Mouse (Mus musculus) NIH3T3 (cell line): ENCODE measurements around the gene Lrrc58.

Source experiments
- DNase-seq: peaks from one replicate; pipeline ENCODE4 v3.0.0-alpha.2; 2012; ENCODE audit warnings: low read depth

Gene Lrrc58

DNA sequence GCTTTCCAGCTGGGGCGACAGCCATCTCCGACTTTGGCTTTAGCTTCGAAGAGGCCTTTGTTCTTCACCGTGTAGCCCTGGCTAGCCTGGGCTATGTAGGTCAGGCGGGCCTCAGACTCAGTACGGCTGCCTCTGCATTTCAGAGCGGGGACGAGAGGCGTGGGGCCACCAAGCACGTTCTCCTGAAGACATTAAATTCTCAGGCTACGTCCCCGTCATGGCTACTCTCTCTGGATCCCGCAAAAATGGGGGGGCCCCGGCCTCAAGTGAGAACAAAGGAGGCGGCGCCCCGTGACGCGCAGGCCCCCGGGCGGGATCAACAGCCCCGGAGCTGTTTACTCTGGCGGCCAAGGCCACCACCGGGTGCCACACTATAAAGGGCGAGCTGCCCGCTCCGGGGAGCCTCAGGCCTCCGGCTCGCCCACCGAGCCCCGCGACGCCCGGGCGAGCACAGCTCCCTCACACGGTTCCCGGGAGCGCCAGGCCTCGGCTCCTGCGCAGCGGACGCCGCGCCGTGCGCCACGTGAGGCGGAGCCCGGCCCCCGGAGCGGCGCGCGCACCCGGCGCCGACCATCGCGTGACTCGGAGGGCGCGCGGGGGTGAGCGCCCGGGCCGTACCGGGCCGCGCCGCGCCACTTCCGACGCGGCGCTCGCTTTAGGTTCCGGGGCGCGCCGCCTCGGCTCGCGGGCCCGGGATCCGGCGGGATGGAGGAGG, at the start of gene Lrrc58:
Gene Lrrc58 (plus strand): TSS at position 599 of the 715 bp plus-strand sequence.
- DNase-seq = peak; percentile 92

DNA sequence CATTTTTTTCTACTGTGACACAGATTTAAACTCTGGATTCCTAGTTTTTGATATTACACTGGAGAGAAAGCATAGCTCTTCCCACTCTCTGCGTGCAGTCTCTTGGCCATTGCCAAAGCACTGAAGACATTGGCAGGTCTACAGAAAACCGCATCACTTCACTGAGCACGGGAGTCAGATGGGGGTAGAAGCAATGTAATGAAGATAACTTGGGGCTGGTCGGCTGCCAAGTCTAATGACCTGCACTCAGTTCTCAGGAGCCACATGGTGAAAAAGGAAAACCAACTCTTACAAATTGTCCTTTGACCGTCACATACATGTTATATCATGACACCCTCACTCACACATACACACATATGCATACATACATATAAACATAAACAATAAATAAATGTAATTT, 44.2 kb upstream of the Lrrc58 start:
- peak; percentile 37 for DNase-seq

GRCm38 (mm10) chr16:37824778-37825505, 43.2 kb upstream of the Lrrc58 start:
- no peak for DNase-seq

DNA sequence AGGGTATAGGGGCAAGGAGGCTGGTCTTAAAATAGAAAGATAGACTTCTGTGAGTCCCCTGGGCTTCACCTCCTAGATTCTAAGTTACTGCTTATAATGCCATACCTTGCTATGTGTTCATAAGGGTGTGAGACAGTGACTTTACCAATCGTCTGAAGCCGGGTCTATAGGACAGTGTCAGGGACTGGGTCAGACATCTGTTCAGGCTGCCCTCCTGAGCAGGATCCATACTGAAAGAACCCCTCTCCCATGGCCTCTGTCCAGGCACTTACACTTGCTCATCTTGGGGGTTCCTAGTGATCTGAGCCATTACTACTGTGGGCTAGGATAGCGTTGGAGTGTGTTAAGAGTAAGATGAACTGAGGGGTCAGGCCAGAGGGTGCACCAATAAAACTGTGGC, 41.9 kb upstream of the Lrrc58 start:
- no peak for DNase-seq

DNA sequence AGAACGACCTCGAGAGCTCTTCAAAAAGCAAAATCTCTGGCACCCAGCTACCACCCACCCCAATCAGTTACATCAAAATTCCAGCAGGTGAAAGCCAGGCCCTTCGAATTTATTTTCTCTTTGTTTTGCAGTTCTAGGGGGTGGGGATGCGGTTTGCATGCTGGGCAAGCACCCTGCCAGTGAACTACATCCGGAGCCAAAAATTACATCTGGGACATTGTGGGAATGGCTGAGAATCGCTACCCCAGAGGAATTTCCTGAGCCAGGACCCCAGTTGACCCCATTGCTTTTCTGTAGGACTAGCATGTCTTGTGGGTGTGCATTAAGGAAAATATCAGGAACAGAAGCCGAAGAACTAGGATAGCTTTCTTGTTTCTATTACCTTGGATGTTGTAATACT, 37.1 kb upstream of the Lrrc58 start:
- no peak for DNase-seq

GRCm38 (mm10) chr16:37837571-37837970, 30.6 kb upstream of the Lrrc58 start:
- no peak for DNase-seq

- DNase-seq = no peak
Observed at GRCm38 (mm10) chr16:37842439-37842838, 25.8 kb upstream of the Lrrc58 start.

DNA sequence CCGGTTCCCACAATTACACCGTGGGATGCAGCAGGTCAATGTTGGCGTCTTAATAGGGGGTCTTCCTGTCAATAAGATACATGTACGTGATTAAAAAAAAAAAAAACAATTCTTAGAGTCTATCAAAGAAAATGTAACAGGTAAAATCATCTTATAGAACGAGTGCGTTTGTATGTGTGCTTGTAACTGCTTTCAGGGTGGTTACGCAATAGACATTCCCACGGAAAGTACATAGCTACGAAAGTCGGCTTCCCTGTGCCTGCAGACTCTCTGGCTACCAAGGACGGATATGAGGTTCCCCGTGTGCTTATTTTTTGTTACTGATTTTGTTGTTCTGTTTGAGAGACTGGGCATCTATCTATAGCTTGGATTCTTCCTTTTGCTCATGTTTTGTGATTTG, 24.4 kb upstream of the Lrrc58 start:
- no peak for DNase-seq

- no peak for DNase-seq
Observed at GRCm38 (mm10) chr16:37845202-37845925, 22.8 kb upstream of the Lrrc58 start.

- DNase-seq = no peak
Observed at GRCm38 (mm10) chr16:37847081-37847480, 21.1 kb upstream of the Lrrc58 start.

DNA sequence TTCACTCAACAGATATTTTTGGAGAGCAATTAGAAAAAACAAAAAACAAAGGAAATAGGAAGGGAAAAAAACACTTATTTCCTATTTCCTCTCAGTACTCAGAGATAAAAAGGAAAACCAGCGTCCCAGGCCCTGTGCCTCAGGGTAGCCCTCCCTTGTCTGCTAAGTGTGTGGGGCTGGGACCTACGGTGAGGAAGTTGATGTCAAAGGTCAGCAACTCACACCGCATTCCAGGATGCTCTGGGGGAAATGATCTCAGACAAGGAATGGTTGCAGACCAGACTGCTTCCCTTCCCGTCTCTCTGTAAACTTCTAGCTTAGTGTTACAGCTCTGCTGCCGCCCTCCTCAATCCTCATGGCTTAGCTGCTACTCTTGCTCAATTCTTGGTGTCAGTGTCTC, 16.8 kb upstream of the Lrrc58 start:
- DNase-seq = no peak

DNA sequence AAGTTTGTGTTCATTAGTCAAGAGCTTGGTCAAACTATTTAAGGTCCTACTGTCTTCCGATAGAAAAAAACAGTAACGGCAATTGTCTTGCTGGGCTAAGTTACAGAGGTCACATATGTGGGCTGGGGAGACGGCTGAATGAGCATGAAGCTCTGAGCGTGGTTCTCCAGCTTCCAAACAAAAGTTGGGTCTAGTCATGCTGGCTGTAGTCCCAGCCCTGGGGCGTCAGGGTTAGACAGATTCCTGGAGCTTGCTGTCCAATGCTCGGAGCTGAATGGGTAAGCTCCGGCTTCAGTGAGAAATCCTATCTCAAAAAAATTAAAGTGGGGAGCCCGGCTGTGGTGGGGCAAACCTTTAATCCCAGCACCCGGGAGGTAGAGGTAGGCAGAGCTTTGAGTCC, 14.9 kb upstream of the Lrrc58 start:
- peak; percentile 77 for DNase-seq

DNA sequence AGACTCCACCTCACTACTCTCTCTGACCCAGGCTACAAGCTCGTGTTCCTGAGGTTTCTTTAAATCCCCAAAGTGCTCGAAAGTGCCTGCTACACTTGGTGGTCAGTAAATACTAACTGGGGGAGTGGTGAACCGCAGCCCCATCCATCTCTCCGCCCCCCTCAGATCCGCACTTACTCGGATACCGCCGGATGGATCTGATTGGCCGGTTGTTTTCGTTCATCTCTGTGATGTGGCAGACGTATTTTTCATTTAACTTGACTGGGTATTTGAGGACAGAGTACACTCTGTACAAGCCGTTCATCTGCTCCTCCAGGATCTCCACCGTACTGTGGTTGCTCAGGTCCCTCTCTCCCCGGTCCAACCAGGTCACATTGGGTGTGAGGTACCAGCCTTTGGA, 14.1 kb upstream of the Lrrc58 start:
- no peak for DNase-seq

GRCm38 (mm10) chr16:37854593-37854992, 13.6 kb upstream of the Lrrc58 start:
- DNase-seq = no peak

- DNase-seq = no peak
Observed at GRCm38 (mm10) chr16:37855583-37855982, 12.6 kb upstream of the Lrrc58 start.

DNA sequence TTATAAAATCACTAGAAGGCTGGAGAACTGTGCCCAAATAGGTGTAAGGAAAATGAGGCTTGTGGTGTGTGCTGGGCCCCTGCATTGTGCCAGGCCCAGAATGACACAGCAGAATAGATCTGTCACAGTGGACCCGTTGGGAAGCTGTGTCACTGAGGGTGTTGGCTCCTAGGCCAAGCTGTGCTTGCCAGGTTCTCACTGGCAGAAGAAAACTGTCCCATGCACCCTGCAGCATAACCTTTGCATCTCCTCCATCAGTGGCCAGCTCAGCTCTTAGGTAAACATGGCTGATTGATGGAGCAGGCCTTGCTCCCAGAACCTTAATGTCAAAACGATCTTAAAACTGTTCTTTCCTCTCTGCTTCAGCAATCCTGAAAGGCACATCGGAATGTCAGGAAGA, 11.9 kb upstream of the Lrrc58 start:
- no peak for DNase-seq

DNA sequence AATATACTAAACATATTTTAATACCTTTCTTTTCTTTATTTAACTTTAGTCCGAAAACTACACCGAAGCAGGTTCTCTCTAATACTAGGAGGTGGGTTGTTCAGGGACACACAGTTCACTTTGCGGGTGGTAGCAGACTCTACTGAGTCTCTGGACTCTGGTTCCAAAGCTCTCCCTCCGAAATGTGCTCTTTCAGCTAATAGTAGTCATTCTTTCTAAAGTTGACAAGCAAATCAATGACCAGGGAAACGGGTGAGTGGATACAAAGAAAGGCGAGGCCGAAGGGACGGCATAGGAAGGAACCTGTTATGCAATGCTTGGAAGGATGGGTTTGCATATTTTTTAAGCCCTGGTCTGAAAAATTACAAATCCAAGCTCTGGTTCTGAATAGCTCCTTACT, 10.7 kb upstream of the Lrrc58 start:
- no peak for DNase-seq

GRCm38 (mm10) chr16:37860213-37860612, 8.0 kb upstream of the Lrrc58 start:
- DNase-seq = no peak

GRCm38 (mm10) chr16:37861029-37861428, 7.2 kb upstream of the Lrrc58 start, which contains the start of gene Gm36028:
Gm36028 (minus strand) TSS chr16:37861146.
- DNase-seq = no peak

DNA sequence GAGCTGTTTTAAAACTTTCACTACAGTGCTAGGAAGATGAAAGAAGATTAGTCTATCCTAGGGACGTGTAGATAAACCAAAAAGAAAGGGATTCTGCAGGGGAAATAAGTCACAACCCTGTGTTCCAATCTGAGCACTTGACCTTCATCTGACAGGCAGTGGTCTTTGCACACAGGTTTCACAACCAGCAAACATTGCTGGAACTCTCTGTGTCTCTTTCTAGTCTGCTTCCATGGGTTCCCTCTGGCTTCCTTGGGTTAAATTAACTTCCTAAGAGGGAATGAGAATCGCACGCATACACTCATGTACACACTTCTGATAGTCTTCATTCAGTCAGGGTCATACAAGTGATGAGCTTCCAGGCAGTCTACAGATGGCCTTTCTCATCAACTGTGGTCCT, 4.3 kb upstream of the Lrrc58 start:
- DNase-seq = no peak

- DNase-seq = no peak
Observed at GRCm38 (mm10) chr16:37865841-37866240, 2.3 kb upstream of the Lrrc58 start.

- DNase-seq = peak; percentile 50
Observed at GRCm38 (mm10) chr16:37868506-37869469, 599 bp downstream of the Lrrc58 start.
